Mouse (Mus musculus) right cerebral cortex, adult 2 months (tissue): Measurements from ENCODE around the gene Acod1.

Experiments used
- DNase-seq, 2 experiments: peaks; one replicate each; pipeline ENCODE4 v3.0.0; 2021 to 2022; ENCODE audit warnings: low spot score in 2 of 2

Acod1 gene

GRCm38 (mm10) chr14:103072731-103073130, 26.0 kb downstream of the Acod1 start:
- DNase-seq, result no peak

- DNase-seq, result no peak
Measured at GRCm38 (mm10) chr14:103073825-103074224, 27.0 kb downstream of the Acod1 start.

- no peak for DNase-seq
Measured at GRCm38 (mm10) chr14:103075166-103075565, 28.4 kb downstream of the Acod1 start.

GRCm38 (mm10) chr14:103077272-103078005, 30.7 kb downstream of the Acod1 start:
- no peak for DNase-seq

- DNase-seq, result no peak
Measured at GRCm38 (mm10) chr14:103078006-103078912, 31.5 kb downstream of the Acod1 start.

- peak in 1 of 2 experiments; percentile 54 for DNase-seq
Measured at GRCm38 (mm10) chr14:103079209-103079977, 32.6 kb downstream of the Acod1 start.

- no peak for DNase-seq
Measured at GRCm38 (mm10) chr14:103085840-103086533, 39.2 kb downstream of the Acod1 start.

- DNase-seq, result peak in 1 of 2 experiments; percentile 35
Measured at GRCm38 (mm10) chr14:103086671-103087324, 40.0 kb downstream of the Acod1 start.

- DNase-seq, result no peak
Measured at GRCm38 (mm10) chr14:103087846-103088245, 41.1 kb downstream of the Acod1 start.

- peak in 1 of 2 experiments; percentile 59 for DNase-seq
Measured at GRCm38 (mm10) chr14:103088624-103089023, 41.8 kb downstream of the Acod1 start.

- DNase-seq, result no peak
Measured at GRCm38 (mm10) chr14:103093236-103093635, 46.5 kb downstream of the Acod1 start.

- no peak for DNase-seq
Measured at GRCm38 (mm10) chr14:103093670-103094069, 46.9 kb downstream of the Acod1 start.

GRCm38 (mm10) chr14:103095036-103095435, 48.3 kb downstream of the Acod1 start:
- no peak for DNase-seq

- no peak for DNase-seq
Measured at GRCm38 (mm10) chr14:103095826-103096225, 49.0 kb downstream of the Acod1 start.

- DNase-seq, result no peak
Measured at GRCm38 (mm10) chr14:103096621-103097020, 49.8 kb downstream of the Acod1 start.

- DNase-seq, result no peak
Measured at GRCm38 (mm10) chr14:103098213-103098586, 51.4 kb downstream of the Acod1 start.

- DNase-seq, result peak; percentile 65 to 69
Measured at GRCm38 (mm10) chr14:103098587-103099235, 51.9 kb downstream of the Acod1 start.

GRCm38 (mm10) chr14:103099238-103099933, 52.6 kb downstream of the Acod1 start, which contains the start of gene Fbxl3:
Fbxl3 (minus strand) TSS chr14:103099566.
- peak; percentile 77 to 83 for DNase-seq

GRCm38 (mm10) chr14:103100296-103100695, 53.5 kb downstream of the Acod1 start:
- no peak for DNase-seq

- no peak for DNase-seq
Measured at GRCm38 (mm10) chr14:103101171-103101570, 54.4 kb downstream of the Acod1 start.
